Mouse (Mus musculus) liver, adult 2 months (tissue): Measurements from ENCODE around the gene Shank1.

Source experiments
- CTCF ChIP-seq: fragments of 200-500 bp; IDR thresholded peaks from 2 replicates; pipeline ENCODE4 v1.5.1; 2011; ENCODE audit warnings: low read depth, low read length, control low read depth
- POLR2A ChIP-seq: fragments of 200-500 bp; IDR thresholded peaks from 2 replicates; pipeline ENCODE4 v1.6.1; 2011; ENCODE audit warnings: low read length, control low read depth; ENCODE audit not compliant: insufficient read depth; ENCODE audit errors: extremely low read depth

DNA sequence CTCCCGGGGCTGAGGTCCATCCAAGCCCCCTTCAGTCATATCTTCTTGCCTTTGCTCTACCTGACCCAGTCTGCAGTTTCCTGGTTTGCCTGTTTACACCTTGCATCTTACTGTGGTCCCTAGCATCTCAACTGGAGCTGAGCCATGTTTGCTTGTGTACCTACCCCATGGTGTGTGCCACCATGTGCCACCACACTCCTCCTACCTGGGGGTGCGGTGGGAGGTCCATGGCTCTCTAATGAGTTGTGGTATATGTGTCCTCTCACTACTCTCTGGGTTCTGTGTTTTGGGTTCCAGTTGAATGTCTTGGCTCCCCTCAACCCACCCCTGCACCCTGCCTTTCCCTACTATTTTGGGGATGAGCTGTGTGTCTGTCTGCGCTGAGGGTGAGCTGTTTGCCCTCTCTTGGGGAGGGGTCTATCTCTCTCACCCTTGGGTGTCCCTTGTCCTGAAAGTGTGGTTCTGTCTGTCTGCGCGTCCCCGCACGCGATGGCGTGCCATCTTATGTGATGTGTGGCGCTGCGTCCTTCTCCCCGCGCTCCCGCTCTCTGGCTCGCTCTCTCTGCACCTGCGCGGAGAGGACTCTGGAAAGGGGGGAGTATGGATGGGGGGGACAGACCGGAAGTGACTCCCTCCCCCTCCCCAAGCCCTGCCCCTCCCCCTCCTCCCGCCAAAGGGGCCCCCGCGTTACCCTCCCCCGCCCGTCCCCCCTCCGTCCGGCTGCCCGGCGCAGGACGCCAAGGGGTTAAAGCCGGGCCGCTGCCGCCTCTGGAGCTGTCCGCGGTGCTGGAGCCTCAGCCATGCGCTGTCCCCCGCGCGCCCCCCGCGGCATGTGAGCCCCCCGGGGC lies 25.2 kb downstream of the Shank1 start:
- no peak for TF ChIP-seq CTCF
- TF ChIP-seq POLR2A: no peak
